Mouse (Mus musculus) ES-E14 (cell line): Measurements from ENCODE around the gene Nme7. TPM values are rescaled to one million over a fixed set of nuclear protein-coding genes. Genes with fewer than 3 reads are reported as not detected.

Source experiments
- DNase-seq: peaks from one replicate; pipeline ENCODE4 v3.0.0-alpha.2; 2013; ENCODE audit warnings: low read depth, low spot score
- H3K27ac ChIP-seq: 2 replicates; pipeline ENCODE4 v1.5.1; 2012; ENCODE audit warnings: low read depth, mild to moderate bottlenecking, low read length, moderate library complexity, mixed read lengths; ENCODE audit not compliant: poor library complexity, insufficient read depth, severe bottlenecking
- H3K36me3 ChIP-seq: 2 replicates; pipeline ENCODE4 v1.6.1; 2012; ENCODE audit warnings: mild to moderate bottlenecking, low read length, moderate library complexity, mixed read lengths; ENCODE audit not compliant: control insufficient read depth, poor library complexity, insufficient read depth, severe bottlenecking
- H3K4me1 ChIP-seq, 2 experiments: fragments of 150-350 bp in 1 of 2; sonication (generic) in 1 of 2; 2 replicates each; pipeline ENCODE4 v1.6.1; 2012; ENCODE audit warnings: low read length in 2 of 2, mild to moderate bottlenecking in 1 of 2, mixed read lengths in 1 of 2; ENCODE audit not compliant: control insufficient read depth in 2 of 2, insufficient read depth in 2 of 2, poor library complexity in 1 of 2
- H3K4me3 ChIP-seq, 2 experiments: fragments of 150-350 bp in 1 of 2; sonication (generic) in 1 of 2; 2 replicates each; pipeline ENCODE4 v1.5.1; 2012; ENCODE audit warnings: low read length in 2 of 2, low read depth in 1 of 2, mild to moderate bottlenecking in 1 of 2, mixed read lengths in 1 of 2; ENCODE audit not compliant: insufficient read depth in 1 of 2, poor library complexity in 1 of 2, severe bottlenecking in 1 of 2
- H3K9ac ChIP-seq: 2 replicates; pipeline ENCODE4 v1.6.1; 2012; ENCODE audit warnings: low read depth, mild to moderate bottlenecking, low read length, mixed read lengths; ENCODE audit not compliant: poor library complexity, insufficient read depth, severe bottlenecking
- H3K9me3 ChIP-seq: fragments of 150-350 bp; sonication (generic); 2 replicates; pipeline ENCODE4 v1.6.1; 2012; ENCODE audit warnings: low read depth, mild to moderate bottlenecking, low read length; ENCODE audit not compliant: control insufficient read depth, insufficient read depth
- CHD2 ChIP-seq: IDR thresholded peaks from 2 replicates; pipeline ENCODE4 v1.6.1; 2014; ENCODE audit warnings: mild to moderate bottlenecking, low read depth, low read length, inconsistent platforms
- HCFC1 ChIP-seq: IDR thresholded peaks from 2 replicates; pipeline ENCODE4 v1.6.1; 2012; ENCODE audit warnings: low read length, inconsistent platforms, borderline replicate concordance; ENCODE audit not compliant: insufficient read depth
- MAFK ChIP-seq: IDR thresholded peaks from 2 replicates; pipeline ENCODE4 v1.6.1; 2014; ENCODE audit warnings: mild to moderate bottlenecking, low read depth, low read length, inconsistent platforms; ENCODE audit not compliant: insufficient read depth
- ZC3H11A ChIP-seq: IDR thresholded peaks from 2 replicates; pipeline ENCODE4 v1.6.1; 2012; ENCODE audit warnings: low read depth, mild to moderate bottlenecking, inconsistent platforms, low read length, borderline replicate concordance
- ZNF384 ChIP-seq: IDR thresholded peaks from 2 replicates; pipeline ENCODE4 v1.6.1; 2012; ENCODE audit warnings: low read depth, low read length, inconsistent platforms
- in situ Hi-C, 2 experiments: fragments of 600-800 bp; cut with MboI; formaldehyde crosslinking; loops; one replicate each; pipeline ENCODE4 v1.15.1; 2025; ENCODE audit warnings: low sequenced_read_pairs in 2 of 2, inconsistent platforms in 1 of 2; ENCODE audit not compliant: unreplicated experiment in 2 of 2
- total RNA-seq: library from RNA; depleted of rRNA; stranded (reverse); fragments of 300-350 nt; gene quantifications from 2 replicates; pipeline ENCODE4 v1.2.3, GENCODE M21; 2012

The Nme7 gene
- total RNA-seq, 1 experiment: 32.8 TPM

- TF ChIP-seq ZNF384 (no peak), MAFK (no peak), CHD2 (no peak), ZC3H11A (no peak), HCFC1 (no peak)
- no peaks in the 10 kb centered on the region for H3K4me1 ChIP-seq
- no peak for DNase-seq
- H3K27ac ChIP-seq: no peak overlapping the region
- H3K9me3 ChIP-seq: no peaks in the 10 kb centered on the region
- H3K9ac ChIP-seq: no peak overlapping the region
- H3K36me3 ChIP-seq: no peaks in the 10 kb centered on the region
- in situ Hi-C loops: no loop called here
- H3K4me3 ChIP-seq: no peak overlapping the region
Measured at GRCm38 (mm10) chr1:164397672-164398071, 93.8 kb downstream of the Nme7 start.

GRCm38 (mm10) chr1:164399578-164399977, 95.7 kb downstream of the Nme7 start:
- no peaks in the 10 kb centered on the region for H3K9me3 ChIP-seq
- no peaks in the 10 kb centered on the region for H3K36me3 ChIP-seq
- no peak overlapping the region for H3K27ac ChIP-seq
- in situ Hi-C loops: no loop called here
- TF ChIP-seq MAFK (no peak), HCFC1 (no peak), ZC3H11A (no peak), ZNF384 (no peak), CHD2 (no peak)
- no peak overlapping the region for H3K4me3 ChIP-seq
- no peak for DNase-seq
- no peaks in the 10 kb centered on the region for H3K4me1 ChIP-seq
- no peak overlapping the region for H3K9ac ChIP-seq

GRCm38 (mm10) chr1:164405385-164405802, 101.5 kb downstream of the Nme7 start:
- in situ Hi-C loops: no loop called here
- no peak for TF ChIP-seq MAFK
- TF ChIP-seq ZC3H11A: no peak
- TF ChIP-seq ZNF384: no peak
- TF ChIP-seq CHD2: no peak
- TF ChIP-seq HCFC1: no peak
- Histone ChIP-seq H3K36me3 (no peaks in the 10 kb centered on the region), H3K9ac (no peak overlapping the region), H3K9me3 (no peaks in the 10 kb centered on the region), H3K4me1 (no peaks in the 10 kb centered on the region), H3K4me3 (no peak overlapping the region), H3K27ac (no peak overlapping the region)
- DNase-seq: no peak

- in situ Hi-C loops: no loop called here
Measured at GRCm38 (mm10) chr1:164406506-164406905, 102.6 kb downstream of the Nme7 start.

GRCm38 (mm10) chr1:164408655-164409054, 104.7 kb downstream of the Nme7 start:
- in situ Hi-C loops: no loop called here
- no peaks in the 10 kb centered on the region for H3K9me3 ChIP-seq
- H3K4me3 ChIP-seq: no peak overlapping the region
- no peak overlapping the region for H3K9ac ChIP-seq
- no peaks in the 10 kb centered on the region for H3K36me3 ChIP-seq
- H3K27ac ChIP-seq: no peak overlapping the region
- no peak for TF ChIP-seq HCFC1
- TF ChIP-seq ZNF384: no peak
- TF ChIP-seq ZC3H11A: no peak
- no peak for TF ChIP-seq MAFK
- no peak for DNase-seq
- no peaks in the 10 kb centered on the region for H3K4me1 ChIP-seq

More at GRCm38 (mm10) chr1:164406506-164406905, 102.6 kb downstream of the Nme7 start:
- TF ChIP-seq MAFK (no peak), ZNF384 (no peak), ZC3H11A (no peak), CHD2 (no peak), HCFC1 (no peak)
- Histone ChIP-seq H3K4me1 (no peaks in the 10 kb centered on the region), H3K9ac (no peak overlapping the region), H3K36me3 (no peaks in the 10 kb centered on the region), H3K27ac (no peak overlapping the region), H3K4me3 (no peak overlapping the region), H3K9me3 (no peaks in the 10 kb centered on the region)
- no peak for DNase-seq
